Mouse (Mus musculus) right cerebral cortex, adult 18-20 months (tissue): Measurements from ENCODE around the gene Zfp786.
A peak's percentile ranks its signal among the peaks of the same experiment; 100 is the strongest.
"Not testable (repeated sequence)": the region's sequence is repeated elsewhere in the genome, so short reads cannot be mapped to it uniquely, and the experiment has no call there.

Experiments used
- DNase-seq: peaks from one replicate; pipeline ENCODE4 v3.0.0; 2022; ENCODE audit warnings: mixed read lengths

Zfp786 gene

GRCm38 (mm10) chr6:47830104-47831078, at the start of gene Zfp786:
Gene Zfp786, minus strand, starts transcription at chr6:47830867.
- DNase-seq: peak; percentile 93

- DNase-seq: no peak
These were observed 49.5 kb upstream of the Zfp786 start for GRCm38 (mm10) chr6:47880166-47880565.

GRCm38 (mm10) chr6:47879049-47879716, 48.5 kb upstream of the Zfp786 start:
- DNase-seq: no peak

- DNase-seq: no peak
These were observed 47.9 kb upstream of the Zfp786 start for GRCm38 (mm10) chr6:47878593-47878992.

GRCm38 (mm10) chr6:47878133-47878514, 47.5 kb upstream of the Zfp786 start:
- no peak for DNase-seq

- DNase-seq: peak; percentile 92
These were observed 46.9 kb upstream of the Zfp786 start for GRCm38 (mm10) chr6:47877461-47878132.

- no peak for DNase-seq
These were observed 46.4 kb upstream of the Zfp786 start, which contains the start of gene Zfp282 for GRCm38 (mm10) chr6:47877058-47877457. Gene Zfp282, plus strand, starts transcription at chr6:47877204.

- no peak for DNase-seq
These were observed 41.6 kb upstream of the Zfp786 start for GRCm38 (mm10) chr6:47872266-47872665.

- not testable (repeated sequence) for DNase-seq
These were observed 27.1 kb upstream of the Zfp786 start for GRCm38 (mm10) chr6:47857729-47858128.

GRCm38 (mm10) chr6:47857241-47857640, 26.6 kb upstream of the Zfp786 start:
- DNase-seq: no peak

- DNase-seq: no peak
These were observed 15.1 kb upstream of the Zfp786 start for GRCm38 (mm10) chr6:47845779-47846178.

- no peak for DNase-seq
These were observed 11.7 kb upstream of the Zfp786 start for GRCm38 (mm10) chr6:47842337-47842736.

GRCm38 (mm10) chr6:47841831-47842230, 11.2 kb upstream of the Zfp786 start:
- DNase-seq: no peak

- no peak for DNase-seq
These were observed 10.4 kb upstream of the Zfp786 start for GRCm38 (mm10) chr6:47841077-47841476.

GRCm38 (mm10) chr6:47837630-47838029, 7.0 kb upstream of the Zfp786 start:
- DNase-seq: no peak

GRCm38 (mm10) chr6:47835984-47836521, 5.4 kb upstream of the Zfp786 start:
- peak; percentile 28 for DNase-seq

- peak; percentile 96 for DNase-seq
These were observed 4.9 kb upstream of the Zfp786 start, which contains the start of gene Zfp398 for GRCm38 (mm10) chr6:47835482-47835983. Gene Zfp398, plus strand, starts transcription at chr6:47835661.

- DNase-seq: no peak
These were observed 1.6 kb upstream of the Zfp786 start for GRCm38 (mm10) chr6:47832220-47832619.

- no peak for DNase-seq
These were observed 1.7 kb downstream of the Zfp786 start for GRCm38 (mm10) chr6:47828950-47829349.

GRCm38 (mm10) chr6:47827462-47827861, 3.2 kb downstream of the Zfp786 start:
- DNase-seq: no peak

- no peak for DNase-seq
These were observed 6.4 kb downstream of the Zfp786 start for GRCm38 (mm10) chr6:47824241-47824640.

- DNase-seq: no peak
These were observed 8.9 kb downstream of the Zfp786 start for GRCm38 (mm10) chr6:47821776-47822175.

GRCm38 (mm10) chr6:47821236-47821635, 9.4 kb downstream of the Zfp786 start:
- DNase-seq: no peak
